Mouse (Mus musculus) neural tube, embryonic 14.5 days (tissue): ENCODE measurements at regions not wholly inside any gene's neighbourhood (a gene's known extent, or its start where the extent isn't known, plus 50 kb on each side); places are given as distances from the start of the nearest gene placed in this dataset.

ENCODE experiments used
- ATAC-seq: fragments of 200-750 bp; cut with Nextera tagmentation; 2 replicates; pipeline ENCODE4 v1.8.0; 2017; ENCODE audit warnings: low read depth, mild to moderate bottlenecking, moderate TSS enrichment, moderate library complexity
- H3K27ac ChIP-seq: fragments of 300-500 bp; sonication (generic); 2 replicates; pipeline ENCODE4 v1.5.1; 2014; ENCODE audit warnings: low read depth, mild to moderate bottlenecking, control low read depth, low read length, moderate library complexity, mixed read lengths
- H3K27me3 ChIP-seq: fragments of 300-500 bp; sonication (generic); 2 replicates; pipeline ENCODE4 v1.6.1; 2014; ENCODE audit warnings: low read length; ENCODE audit not compliant: control insufficient read depth, insufficient read depth
- H3K36me3 ChIP-seq: fragments of 300-500 bp; sonication (generic); 2 replicates; pipeline ENCODE4 v1.6.1; 2014; ENCODE audit warnings: low read length, mixed read lengths; ENCODE audit not compliant: control insufficient read depth, insufficient read depth
- H3K4me1 ChIP-seq: fragments of 300-500 bp; sonication (generic); 2 replicates; pipeline ENCODE4 v1.6.1; 2014; ENCODE audit warnings: low read length; ENCODE audit not compliant: control insufficient read depth, insufficient read depth
- H3K4me2 ChIP-seq: fragments of 300-500 bp; sonication (generic); 2 replicates; pipeline ENCODE4 v1.6.1; 2014; ENCODE audit warnings: mild to moderate bottlenecking, low read depth, low read length, control low read depth
- H3K4me3 ChIP-seq: fragments of 300-500 bp; sonication (generic); 2 replicates; pipeline ENCODE4 v1.5.1; 2014; ENCODE audit warnings: low read depth, low read length, control low read depth, mixed read lengths
- H3K9ac ChIP-seq: fragments of 300-500 bp; sonication (generic); replicated peaks from 2 replicates; pipeline ENCODE4 v1.6.1; 2014; ENCODE audit warnings: low read depth, mild to moderate bottlenecking, control low read depth, low read length, mixed read lengths
- H3K9me3 ChIP-seq: fragments of 300-500 bp; sonication (generic); 2 replicates; pipeline ENCODE4 v1.6.1; 2016; ENCODE audit warnings: low read length; ENCODE audit not compliant: control insufficient read depth
- WGBS: fragments of 180-500 bp; shearing (Covaris S2); extraction: QIAGEN DNeasy Blood & Tissue Kit; methylation state at CpG from one replicate; pipeline ENCODE4 v1.1.7; 2014; 5-methylcytosine and 5-hydroxymethylcytosine counted together

- H3K27me3 ChIP-seq: no peaks in the 10 kb centered on the region
- 86% methylated on average over 6 of the region's 6 CpGs for WGBS
- H3K4me3 ChIP-seq: no peak overlapping the region
- H3K4me2 ChIP-seq: no peak overlapping the region
- no peaks in the 10 kb centered on the region for H3K36me3 ChIP-seq
- ATAC-seq: no peak
- no peak overlapping the region for H3K27ac ChIP-seq
- H3K9me3 ChIP-seq: no peaks in the 10 kb centered on the region
- no peaks in the 10 kb centered on the region for H3K4me1 ChIP-seq
- H3K9ac ChIP-seq: no peak overlapping the region
Measured at GRCm38 (mm10) chr11:38618707-38619106, 1382.9 kb upstream of the Tenm2 start.

GRCm38 (mm10) chr11:38600971-38601370, 1365.2 kb upstream of the Tenm2 start:
- WGBS: 73% methylated on average over 4 of the region's 4 CpGs
- ATAC-seq: no peak
- H3K9me3 ChIP-seq: no peaks in the 10 kb centered on the region
- no peak overlapping the region for H3K4me3 ChIP-seq
- H3K9ac ChIP-seq: no peak overlapping the region
- H3K27me3 ChIP-seq: no peaks in the 10 kb centered on the region
- no peaks in the 10 kb centered on the region for H3K36me3 ChIP-seq
- no peak overlapping the region for H3K4me2 ChIP-seq
- H3K4me1 ChIP-seq: no peaks in the 10 kb centered on the region
- H3K27ac ChIP-seq: no peak overlapping the region

GRCm38 (mm10) chr11:38568515-38568914, 1332.8 kb upstream of the Tenm2 start:
- H3K36me3 ChIP-seq: no peaks in the 10 kb centered on the region
- 41% methylated on average over 1 of the region's 1 CpGs for WGBS
- no peak overlapping the region for H3K27ac ChIP-seq
- no peaks in the 10 kb centered on the region for H3K9me3 ChIP-seq
- peak; percentile 38; the same call in 1 of the 2 replicates for ATAC-seq
- no peaks in the 10 kb centered on the region for H3K4me1 ChIP-seq
- H3K4me2 ChIP-seq: no peak overlapping the region
- H3K4me3 ChIP-seq: no peak overlapping the region
- H3K9ac ChIP-seq: no peak overlapping the region
- H3K27me3 ChIP-seq: no peaks in the 10 kb centered on the region

- Histone ChIP-seq H3K36me3 (no peaks in the 10 kb centered on the region), H3K4me1 (no peaks in the 10 kb centered on the region), H3K4me3 (no peak overlapping the region), H3K27ac (no peak overlapping the region), H3K27me3 (no peaks in the 10 kb centered on the region), H3K9me3 (no peaks in the 10 kb centered on the region), H3K4me2 (no peak overlapping the region), H3K9ac (no peak overlapping the region)
- ATAC-seq: peak; percentile 56; the same call in 1 of the 2 replicates
- 9% methylated on average over 8 of the region's 8 CpGs for WGBS
Measured at GRCm38 (mm10) chr11:38543893-38544292, 1308.1 kb upstream of the Tenm2 start.

GRCm38 (mm10) chr11:38540097-38540496, 1304.3 kb upstream of the Tenm2 start:
- Histone ChIP-seq H3K9me3 (no peaks in the 10 kb centered on the region), H3K4me3 (no peak overlapping the region), H3K27ac (no peak overlapping the region), H3K9ac (no peak overlapping the region), H3K36me3 (no peaks in the 10 kb centered on the region), H3K4me1 (no peaks in the 10 kb centered on the region), H3K4me2 (no peak overlapping the region), H3K27me3 (no peaks in the 10 kb centered on the region)
- no peak for ATAC-seq
- 87% methylated on average over 2 of the region's 2 CpGs for WGBS

GRCm38 (mm10) chr11:38532282-38532681, 1296.5 kb upstream of the Tenm2 start:
- Histone ChIP-seq H3K4me1 (no peaks in the 10 kb centered on the region), H3K27ac (no peak overlapping the region), H3K4me2 (no peak overlapping the region), H3K4me3 (no peak overlapping the region), H3K9ac (no peak overlapping the region), H3K27me3 (no peaks in the 10 kb centered on the region), H3K9me3 (no peaks in the 10 kb centered on the region), H3K36me3 (no peaks in the 10 kb centered on the region)
- ATAC-seq: no peak
- 84% methylated on average over 2 of the region's 2 CpGs for WGBS

- Histone ChIP-seq H3K27me3 (no peaks in the 10 kb centered on the region), H3K4me2 (no peak overlapping the region), H3K9ac (no peak overlapping the region), H3K4me1 (no peaks in the 10 kb centered on the region), H3K36me3 (no peaks in the 10 kb centered on the region), H3K27ac (no peak overlapping the region), H3K9me3 (no peaks in the 10 kb centered on the region), H3K4me3 (no peak overlapping the region)
- ATAC-seq: no peak
- 91% methylated on average over 4 of the region's 4 CpGs for WGBS
Measured at GRCm38 (mm10) chr11:38509676-38510075, 1273.9 kb upstream of the Tenm2 start.

GRCm38 (mm10) chr11:38464239-38464596, 1228.5 kb upstream of the Tenm2 start:
- Histone ChIP-seq H3K4me2 (no peak overlapping the region), H3K9ac (no peak overlapping the region), H3K27ac (no peak overlapping the region), H3K36me3 (no peaks in the 10 kb centered on the region), H3K27me3 (no peaks in the 10 kb centered on the region), H3K4me1 (no peaks in the 10 kb centered on the region), H3K4me3 (no peak overlapping the region), H3K9me3 (no peaks in the 10 kb centered on the region)
- 96% methylated on average over 2 of the region's 2 CpGs for WGBS
- ATAC-seq: no peak

- no peak overlapping the region for H3K4me3 ChIP-seq
- WGBS: 82% methylated on average over 3 of the region's 4 CpGs
- no peaks in the 10 kb centered on the region for H3K27me3 ChIP-seq
- ATAC-seq: no peak
- H3K36me3 ChIP-seq: no peaks in the 10 kb centered on the region
- H3K4me2 ChIP-seq: no peak overlapping the region
- H3K9me3 ChIP-seq: no peaks in the 10 kb centered on the region
- no peaks in the 10 kb centered on the region for H3K4me1 ChIP-seq
- no peak overlapping the region for H3K9ac ChIP-seq
- no peak overlapping the region for H3K27ac ChIP-seq
Measured at GRCm38 (mm10) chr11:38463568-38464238, 1227.9 kb upstream of the Tenm2 start.
